Mouse (Mus musculus): ENCODE measurements at regions not wholly inside any gene's neighbourhood (a gene's known extent, or its start where the extent isn't known, plus 50 kb on each side); places are given as distances from the start of the nearest gene placed in this dataset.
A peak's percentile ranks its signal among the peaks of the same experiment; 100 is the strongest.

DNA sequence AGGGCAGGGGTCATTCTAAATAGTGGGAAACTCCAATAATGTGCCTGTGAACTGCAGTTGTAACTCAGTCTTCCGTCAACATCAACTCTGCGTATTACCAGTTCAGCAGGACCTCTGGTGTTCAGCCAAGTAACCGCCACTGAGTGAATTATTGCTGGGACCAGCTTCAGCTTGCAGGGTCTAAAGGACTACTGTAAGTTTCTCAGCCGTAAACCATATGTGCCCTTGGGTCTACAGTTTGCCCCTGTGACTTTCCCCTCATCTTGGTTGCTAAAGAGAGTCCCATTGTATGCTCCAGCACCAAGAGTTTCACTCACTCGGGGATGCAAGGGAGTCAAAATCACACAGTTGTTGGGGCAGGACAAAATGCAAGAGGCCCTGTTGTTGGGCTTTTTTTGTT lies 399.6 kb upstream of the Atp11b start:
- H3K4me3 ChIP-seq: no peak overlapping the region
- H3K9ac ChIP-seq: no peak overlapping the region
- H3K9me3 ChIP-seq: no peaks in the 10 kb centered on the region
- WGBS: 17% methylated on average over 5 of the region's 5 CpGs
- H3K27ac ChIP-seq (replicated peaks): peak overlapping the region; percentile 83
- H3K27me3 ChIP-seq: no peaks in the 10 kb centered on the region
- ATAC-seq (ENCODE audit: low read depth): peak; percentile 85
- no peaks in the 10 kb centered on the region for H3K36me3 ChIP-seq
- peaks cover 53% of the 10 kb centered on the region for H3K4me1 ChIP-seq (replicated peaks)
- H3K4me2 ChIP-seq: no peak overlapping the region

- WGBS: 70% methylated on average over 15 of the region's 15 CpGs
Measured at GRCm38 (mm10) chr3:35357111-35357510, 396.8 kb upstream of the Atp11b start.

GRCm38 (mm10) chr3:35358541-35358940 lies 395.4 kb upstream of the Atp11b start:
- no peak for ATAC-seq (ENCODE audit: low read depth)
- 52% methylated on average over 6 of the region's 6 CpGs for WGBS

More at GRCm38 (mm10) chr3:35357111-35357510, 396.8 kb upstream of the Atp11b start:
- Histone ChIP-seq H3K27ac (replicated peaks) (no peak overlapping the region), H3K36me3 (no peaks in the 10 kb centered on the region), H3K27me3 (no peaks in the 10 kb centered on the region), H3K4me2 (no peak overlapping the region), H3K9me3 (no peaks in the 10 kb centered on the region), H3K4me3 (no peak overlapping the region), H3K9ac (no peak overlapping the region), H3K4me1 (replicated peaks) (peaks cover 49% of the 10 kb centered on the region)
- ATAC-seq (ENCODE audit: low read depth): no peak

GRCm38 (mm10) chr3:35359288-35359687 lies 394.6 kb upstream of the Atp11b start:
- H3K27me3 ChIP-seq: no peaks in the 10 kb centered on the region
- H3K4me3 ChIP-seq: no peak overlapping the region
- no peaks in the 10 kb centered on the region for H3K9me3 ChIP-seq
- H3K4me2 ChIP-seq: no peak overlapping the region
- H3K4me1 ChIP-seq (replicated peaks): peaks cover 39% of the 10 kb centered on the region
- no peak overlapping the region; the same call in 1 of the 2 replicates for H3K27ac ChIP-seq (replicated peaks)
- H3K9ac ChIP-seq: no peak overlapping the region
- ATAC-seq (ENCODE audit: low read depth): 0 out of 2 replicates have a peak, but pooled peaks have one; percentile 24
- 31% methylated on average over 8 of the region's 8 CpGs for WGBS
- H3K36me3 ChIP-seq: no peaks in the 10 kb centered on the region

More at GRCm38 (mm10) chr3:35358541-35358940, 395.4 kb upstream of the Atp11b start:
- H3K27ac ChIP-seq (replicated peaks): no peak overlapping the region
- H3K9ac ChIP-seq: no peak overlapping the region
- H3K4me1 ChIP-seq (replicated peaks): peaks cover 46% of the 10 kb centered on the region
- no peak overlapping the region for H3K4me3 ChIP-seq
- no peak overlapping the region for H3K4me2 ChIP-seq
- no peaks in the 10 kb centered on the region for H3K27me3 ChIP-seq
- H3K9me3 ChIP-seq: no peaks in the 10 kb centered on the region
- no peaks in the 10 kb centered on the region for H3K36me3 ChIP-seq

DNA sequence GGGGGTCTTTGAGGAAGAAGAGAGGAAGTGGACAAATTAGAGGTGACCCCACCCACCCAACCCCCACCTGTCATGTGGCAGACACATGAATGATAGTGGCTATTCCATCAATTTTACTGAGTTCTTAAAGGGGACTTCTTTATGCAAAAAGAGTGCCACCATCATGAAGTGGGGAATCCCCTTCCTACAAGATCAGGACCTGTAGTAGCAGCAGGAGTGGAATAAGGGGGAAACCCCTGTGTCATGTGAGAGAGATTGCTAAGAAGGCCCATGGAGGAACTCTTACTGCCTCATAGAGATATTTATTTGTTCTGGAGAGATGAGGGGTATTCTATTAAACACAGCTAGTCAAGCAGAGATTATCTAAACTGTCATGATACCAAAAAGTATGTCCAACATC lies 393.4 kb upstream of the Atp11b start:
- Histone ChIP-seq H3K4me2 (no peak overlapping the region), H3K4me3 (no peak overlapping the region)
- no peak for ATAC-seq (ENCODE audit: low read depth)

DNA sequence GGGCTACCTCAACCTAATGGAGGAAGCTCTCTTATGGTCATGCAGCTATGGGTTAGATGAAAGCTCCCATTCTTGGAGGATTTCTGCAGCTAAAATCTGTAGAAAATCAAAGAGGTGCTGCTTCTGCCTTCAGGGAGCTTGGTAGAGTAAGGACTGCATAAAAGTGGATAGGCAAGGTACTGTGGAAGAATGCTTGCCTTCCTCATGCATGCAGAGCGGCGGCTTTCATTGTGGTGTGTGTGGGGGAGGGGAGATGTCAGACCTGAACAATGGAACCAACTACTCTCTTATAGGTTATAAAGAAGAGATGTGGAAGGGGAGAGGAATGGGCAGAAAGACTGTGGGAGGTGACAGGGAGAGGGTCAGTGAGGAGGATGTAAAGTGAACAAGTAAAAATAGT lies 392.8 kb upstream of the Atp11b start:
- Histone ChIP-seq H3K9me3 (no peaks in the 10 kb centered on the region), H3K36me3 (no peaks in the 10 kb centered on the region), H3K4me3 (no peak overlapping the region), H3K9ac (no peak overlapping the region), H3K27me3 (no peaks in the 10 kb centered on the region), H3K4me2 (no peak overlapping the region), H3K4me1 (replicated peaks) (peaks cover 26% of the 10 kb centered on the region), H3K27ac (replicated peaks) (no peak overlapping the region)
- no peak for ATAC-seq (ENCODE audit: low read depth)
- 77% methylated on average over 2 of the region's 2 CpGs for WGBS

More for the DNA sequence above, 393.4 kb upstream of the Atp11b start:
- H3K27ac ChIP-seq (replicated peaks): no peak overlapping the region
- no peaks in the 10 kb centered on the region for H3K9me3 ChIP-seq
- H3K4me1 ChIP-seq (replicated peaks): peaks cover 29% of the 10 kb centered on the region
- no peaks in the 10 kb centered on the region for H3K36me3 ChIP-seq
- H3K27me3 ChIP-seq: no peaks in the 10 kb centered on the region
- no peak overlapping the region for H3K9ac ChIP-seq

DNA sequence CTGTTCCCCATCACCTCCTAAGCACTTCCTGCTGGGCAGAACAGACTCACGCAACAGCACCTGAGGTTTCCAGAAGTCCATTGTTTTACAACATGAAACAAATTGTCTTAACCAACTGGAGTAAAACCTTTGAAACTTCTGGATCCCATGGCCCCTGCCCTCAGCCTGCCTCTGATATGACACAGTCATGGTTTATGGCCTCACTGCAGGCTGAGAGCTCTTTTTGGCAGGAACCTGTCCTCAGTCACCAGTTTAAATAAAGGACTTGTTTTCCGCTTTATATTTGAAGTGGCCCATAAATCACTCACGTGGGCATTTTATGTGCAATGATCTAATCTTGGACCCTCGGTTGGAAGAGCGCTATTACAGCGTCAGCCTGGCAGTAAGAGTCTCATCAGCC lies 388.5 kb upstream of the Atp11b start:
- Histone ChIP-seq H3K36me3 (no peaks in the 10 kb centered on the region), H3K9ac (no peak overlapping the region), H3K4me3 (no peak overlapping the region), H3K27me3 (no peaks in the 10 kb centered on the region), H3K27ac (replicated peaks) (no peak overlapping the region), H3K9me3 (no peaks in the 10 kb centered on the region), H3K4me2 (no peak overlapping the region), H3K4me1 (replicated peaks) (peaks cover 14% of the 10 kb centered on the region)
- ATAC-seq (ENCODE audit: low read depth): no peak
- 71% methylated on average over 6 of the region's 6 CpGs for WGBS

DNA sequence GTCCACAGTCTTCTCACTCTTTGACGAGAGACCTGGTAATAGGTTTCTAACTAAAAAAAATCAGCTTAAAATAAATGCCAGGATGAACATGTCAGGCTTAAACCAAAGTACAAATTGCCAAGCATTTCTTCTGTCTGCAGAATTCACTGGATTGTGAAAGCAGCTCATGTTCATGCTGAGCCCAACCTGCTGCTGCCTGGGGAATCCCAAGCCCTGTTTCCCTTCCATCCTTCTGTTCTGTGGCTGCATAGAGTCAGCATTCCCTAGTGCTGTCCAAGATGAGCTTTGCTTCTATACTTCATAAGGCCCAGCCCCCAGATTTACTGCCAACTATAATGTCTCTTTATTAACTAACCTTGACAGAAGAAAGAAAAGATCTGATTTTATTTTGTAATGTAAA lies 381.6 kb upstream of the Atp11b start:
- Histone ChIP-seq H3K4me1 (replicated peaks) (no peaks in the 10 kb centered on the region), H3K9me3 (no peaks in the 10 kb centered on the region), H3K36me3 (no peaks in the 10 kb centered on the region), H3K27me3 (no peaks in the 10 kb centered on the region), H3K4me3 (no peak overlapping the region), H3K9ac (no peak overlapping the region), H3K27ac (replicated peaks) (no peak overlapping the region), H3K4me2 (no peak overlapping the region)
- WGBS: 86% methylated on average over 1 of the region's 1 CpGs
- ATAC-seq (ENCODE audit: low read depth): no peak

DNA sequence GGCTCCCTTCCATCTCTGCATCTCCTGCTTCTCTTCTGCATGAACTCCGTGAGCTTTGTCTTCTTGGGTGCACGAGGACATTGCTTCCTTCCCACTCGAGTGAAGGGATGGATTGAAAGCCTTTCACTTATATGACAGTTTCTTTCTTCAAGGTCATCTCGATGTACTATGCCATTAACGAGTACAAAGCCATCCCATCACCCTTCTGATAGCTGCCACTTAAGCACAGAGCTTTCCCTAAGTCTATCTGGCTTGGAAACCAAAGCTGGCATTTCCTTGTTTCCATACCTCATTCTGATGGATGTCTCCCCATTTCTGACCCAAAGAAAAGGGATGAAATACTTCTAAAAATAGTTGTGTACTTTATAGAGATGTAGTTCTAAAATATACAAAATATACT lies 366.5 kb upstream of the Atp11b start:
- H3K36me3 ChIP-seq: no peaks in the 10 kb centered on the region
- WGBS: 81% methylated on average over 5 of the region's 5 CpGs
- ATAC-seq (ENCODE audit: low read depth): no peak

DNA sequence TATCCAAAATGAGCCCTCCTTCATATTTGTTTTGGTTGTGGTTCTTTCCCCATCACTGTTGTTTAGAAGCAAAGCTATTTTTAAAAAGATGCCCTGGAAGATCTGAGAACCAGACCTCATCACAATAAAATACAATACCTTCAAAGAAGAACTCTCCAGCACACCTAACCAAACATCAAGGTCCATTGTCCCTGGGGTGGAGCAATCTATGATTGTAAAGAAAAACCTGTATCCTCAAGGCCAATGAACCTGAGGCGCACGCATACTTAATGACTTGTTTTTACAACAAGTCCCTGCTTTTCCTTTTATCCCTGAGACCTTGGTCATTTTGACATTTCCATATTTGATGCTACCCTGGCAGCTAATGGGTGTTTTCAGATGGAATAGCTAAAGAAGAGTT lies 361.2 kb upstream of the Atp11b start:
- H3K4me2 ChIP-seq: no peak overlapping the region
- no peak for ATAC-seq (ENCODE audit: low read depth)
- no peak overlapping the region for H3K4me3 ChIP-seq
- H3K9ac ChIP-seq: no peak overlapping the region
- no peaks in the 10 kb centered on the region for H3K4me1 ChIP-seq (replicated peaks)
- no peaks in the 10 kb centered on the region for H3K36me3 ChIP-seq
- no peak overlapping the region for H3K27ac ChIP-seq (replicated peaks)
- WGBS: 81% methylated on average over 2 of the region's 2 CpGs
- H3K27me3 ChIP-seq: no peaks in the 10 kb centered on the region
- H3K9me3 ChIP-seq: no peaks in the 10 kb centered on the region

More for the DNA sequence above, 366.5 kb upstream of the Atp11b start:
- Histone ChIP-seq H3K4me2 (no peak overlapping the region), H3K27ac (replicated peaks) (no peak overlapping the region), H3K27me3 (no peaks in the 10 kb centered on the region), H3K4me1 (replicated peaks) (no peaks in the 10 kb centered on the region), H3K9ac (no peak overlapping the region), H3K4me3 (no peak overlapping the region), H3K9me3 (no peaks in the 10 kb centered on the region)

- WGBS: 21% methylated on average over 6 of the region's 6 CpGs
- no peaks in the 10 kb centered on the region for H3K9me3 ChIP-seq
- no peak overlapping the region for H3K27ac ChIP-seq (replicated peaks)
- no peak overlapping the region for H3K4me3 ChIP-seq
- H3K36me3 ChIP-seq: no peaks in the 10 kb centered on the region
- H3K9ac ChIP-seq: no peak overlapping the region
- no peak overlapping the region for H3K4me2 ChIP-seq
- no peak for ATAC-seq (ENCODE audit: low read depth)
- no peaks in the 10 kb centered on the region for H3K27me3 ChIP-seq
- H3K4me1 ChIP-seq (replicated peaks): peaks cover 20% of the 10 kb centered on the region
Measured at GRCm38 (mm10) chr3:35400213-35400612, 353.7 kb upstream of the Atp11b start.

GRCm38 (mm10) chr3:35402666-35403065 lies 351.2 kb upstream of the Atp11b start:
- Histone ChIP-seq H3K9me3 (no peaks in the 10 kb centered on the region), H3K9ac (no peak overlapping the region), H3K4me3 (no peak overlapping the region), H3K27me3 (no peaks in the 10 kb centered on the region), H3K4me2 (no peak overlapping the region), H3K4me1 (replicated peaks) (peaks cover 34% of the 10 kb centered on the region), H3K36me3 (no peaks in the 10 kb centered on the region), H3K27ac (replicated peaks) (peak overlapping the region; percentile 66; the same call in 1 of the 2 replicates)
- no peak for ATAC-seq (ENCODE audit: low read depth)
- 62% methylated on average over 10 of the region's 10 CpGs for WGBS

GRCm38 (mm10) chr3:35403952-35404351 lies 350.0 kb upstream of the Atp11b start:
- H3K36me3 ChIP-seq: no peaks in the 10 kb centered on the region
- H3K27me3 ChIP-seq: no peaks in the 10 kb centered on the region
- peak overlapping the region; percentile 66 for H3K27ac ChIP-seq (replicated peaks)
- no peak overlapping the region for H3K4me3 ChIP-seq
- H3K4me2 ChIP-seq: no peak overlapping the region
- no peaks in the 10 kb centered on the region for H3K9me3 ChIP-seq
- peaks cover 34% of the 10 kb centered on the region for H3K4me1 ChIP-seq (replicated peaks)
- WGBS: 31% methylated on average over 5 of the region's 5 CpGs
- ATAC-seq (ENCODE audit: low read depth): no peak
- no peak overlapping the region for H3K9ac ChIP-seq

Data from neural tube, embryonic 13.5 days (tissue).